Mouse (Mus musculus) lung, postnatal 4 days (tissue): Measurements from ENCODE around the gene Tbc1d7.

Experiments used
- DNase-seq, 2 experiments: peaks; one replicate each; pipeline ENCODE4 v3.0.0; 2021

The Tbc1d7 gene

DNA sequence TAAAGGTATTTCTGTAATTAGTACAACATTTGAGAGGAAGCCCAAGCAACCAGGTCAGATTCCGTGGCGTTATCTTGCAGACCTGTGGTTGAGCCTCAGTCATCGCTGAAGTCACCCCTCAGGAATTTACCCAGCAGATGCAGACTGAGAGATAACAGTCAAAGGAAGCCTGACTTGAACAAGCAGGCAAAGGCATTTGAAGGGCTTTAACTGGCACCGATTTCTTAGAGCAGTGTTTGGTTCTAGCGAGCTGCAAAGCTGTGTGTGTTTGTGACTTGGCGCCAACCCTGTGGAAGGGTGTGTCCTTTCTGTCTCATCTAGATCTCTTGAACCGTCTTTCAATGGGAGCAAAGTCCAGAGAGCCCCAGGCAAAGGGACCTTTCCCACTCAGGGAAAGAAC lies 22.0 kb upstream of the Tbc1d7 start:
- DNase-seq = peak; percentile 37 to 70

DNA sequence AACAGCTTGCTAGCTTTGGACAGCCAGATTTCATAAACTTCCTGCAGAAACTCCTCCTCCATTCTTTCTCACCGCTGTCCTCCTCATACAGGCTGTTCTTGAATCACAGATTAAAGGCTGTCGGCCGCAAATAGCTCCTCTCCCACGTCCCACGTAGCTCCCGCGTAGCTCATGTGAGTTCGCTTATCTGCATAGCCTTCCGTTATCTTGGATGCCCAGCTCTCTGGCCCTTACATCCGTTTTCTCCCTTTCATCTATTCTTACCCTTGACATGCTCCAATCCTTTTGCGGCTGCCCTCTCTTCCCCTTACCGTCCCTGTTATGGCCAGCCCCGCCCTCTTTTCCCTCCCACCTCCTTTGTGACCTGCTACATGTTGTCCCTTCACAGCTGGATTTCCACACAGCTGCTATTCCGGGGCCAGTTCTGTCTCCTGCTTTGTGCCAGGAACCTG lies 20.5 kb upstream of the Tbc1d7 start:
- peak; percentile 56 to 72 for DNase-seq

DNA sequence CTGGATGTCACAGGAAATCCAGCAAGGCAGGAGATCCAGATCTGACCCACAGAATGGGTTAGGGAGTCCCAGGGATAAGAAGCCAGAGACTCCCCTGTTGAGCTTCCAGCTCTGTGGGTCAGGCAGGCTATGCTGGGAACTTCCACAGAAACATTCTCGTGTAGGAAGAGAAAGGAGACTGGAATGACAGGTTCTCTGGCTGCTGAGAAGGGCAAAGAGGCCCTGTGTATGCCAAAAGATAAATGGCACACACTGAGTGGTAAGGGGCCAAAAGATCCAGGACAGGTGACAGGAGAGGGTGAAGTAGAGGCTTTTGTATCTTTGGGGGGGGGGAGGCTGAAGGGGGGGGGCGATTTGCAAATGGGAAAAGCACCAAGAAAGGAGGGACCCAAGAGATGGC lies 20.0 kb upstream of the Tbc1d7 start:
- DNase-seq = peak in 1 of 2 experiments; percentile 17

DNA sequence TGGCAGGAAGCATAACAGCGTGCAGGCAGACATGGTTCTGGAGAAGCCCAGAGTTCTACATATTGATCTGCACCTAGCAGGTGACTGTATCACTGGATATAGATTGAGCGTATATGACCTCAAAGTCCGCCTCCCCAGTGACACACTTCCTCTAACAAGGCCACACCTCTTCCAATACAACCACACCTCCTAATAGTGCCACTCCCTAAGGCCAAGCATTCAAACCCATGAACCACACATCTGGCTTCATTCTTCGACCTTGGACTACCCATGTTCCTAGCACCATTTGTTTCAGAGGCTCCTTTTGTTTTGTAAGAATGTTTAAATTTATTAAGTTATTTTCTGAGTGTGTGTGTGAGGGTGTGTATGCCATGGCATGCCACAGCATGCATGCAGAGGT lies 16.4 kb upstream of the Tbc1d7 start:
- peak in 1 of 2 experiments; percentile 5 for DNase-seq

DNA sequence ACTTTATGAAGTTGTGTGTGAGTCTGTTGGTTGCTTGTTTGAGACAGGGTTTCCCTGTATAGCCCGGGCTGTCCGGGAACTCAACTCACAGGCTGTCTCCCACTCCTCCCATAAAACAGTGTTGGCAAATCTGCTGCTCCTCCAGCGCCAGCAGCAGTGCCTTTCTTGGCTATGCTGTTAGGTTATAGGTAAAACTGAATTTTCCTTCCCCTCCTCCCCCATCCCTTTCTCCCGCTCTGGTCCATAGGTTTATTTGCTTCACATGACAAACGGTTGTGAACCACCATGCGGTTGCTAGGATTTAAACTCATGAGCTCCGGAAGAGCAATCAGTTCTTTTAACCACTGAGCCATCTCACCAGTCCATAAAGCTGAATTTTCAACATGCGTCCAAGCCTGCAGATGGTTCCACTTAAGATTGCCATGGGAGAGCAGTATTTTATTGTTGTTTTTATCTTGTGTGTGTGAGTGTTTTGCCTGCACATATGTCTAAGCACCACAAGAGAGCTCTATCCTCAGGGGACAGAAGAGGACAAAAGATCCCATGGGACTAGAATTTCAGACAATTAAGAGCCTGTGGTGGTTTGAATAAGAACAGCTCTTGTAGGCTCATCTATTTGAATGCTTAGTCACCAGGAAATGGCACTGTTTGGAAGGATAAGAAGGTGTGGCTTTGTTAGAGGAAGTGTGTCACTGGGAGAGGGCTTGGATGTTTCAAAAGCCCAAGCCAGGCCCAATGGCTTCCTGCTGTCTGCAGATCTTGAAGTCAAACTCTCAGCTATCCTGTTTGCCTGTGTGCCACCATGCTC lies 12.2 kb upstream of the Tbc1d7 start:
- no peak for DNase-seq

DNA sequence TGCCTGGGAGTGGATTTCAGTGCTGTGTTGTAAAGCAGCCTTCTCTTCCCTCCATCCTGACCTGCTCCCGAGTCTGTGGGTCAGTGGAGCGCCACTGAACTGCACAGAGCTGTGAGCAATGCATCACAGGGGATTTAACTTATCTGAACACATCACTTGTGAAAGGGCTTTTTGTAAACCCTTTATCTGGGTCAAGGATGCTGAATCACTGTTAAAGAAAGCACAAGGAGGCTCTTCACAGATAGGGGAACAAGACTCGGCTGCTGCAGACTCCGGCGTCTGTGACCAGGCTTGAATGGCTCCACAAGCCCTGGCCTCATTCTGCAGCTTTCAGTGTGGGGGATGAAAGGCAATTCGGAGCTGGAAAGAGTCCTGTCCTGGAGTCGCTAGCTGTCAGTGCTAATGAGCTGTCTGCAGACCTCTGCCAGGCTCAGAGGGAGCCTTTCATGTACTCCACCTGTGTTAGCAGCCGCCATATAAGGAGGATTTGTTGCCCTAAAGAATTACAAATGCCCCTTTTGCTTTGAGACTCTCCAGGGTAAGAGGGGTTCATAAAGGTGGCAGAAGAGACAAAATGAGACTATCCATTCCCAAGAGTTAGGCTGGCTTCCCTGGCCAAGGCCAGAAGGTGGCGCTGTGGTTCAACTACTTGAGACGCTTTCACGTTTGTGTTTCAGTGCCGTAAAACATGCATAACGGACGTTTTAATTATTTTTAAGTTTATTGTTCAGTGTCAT lies 11.3 kb upstream of the Tbc1d7 start:
- peak; percentile 78 to 87 for DNase-seq

DNA sequence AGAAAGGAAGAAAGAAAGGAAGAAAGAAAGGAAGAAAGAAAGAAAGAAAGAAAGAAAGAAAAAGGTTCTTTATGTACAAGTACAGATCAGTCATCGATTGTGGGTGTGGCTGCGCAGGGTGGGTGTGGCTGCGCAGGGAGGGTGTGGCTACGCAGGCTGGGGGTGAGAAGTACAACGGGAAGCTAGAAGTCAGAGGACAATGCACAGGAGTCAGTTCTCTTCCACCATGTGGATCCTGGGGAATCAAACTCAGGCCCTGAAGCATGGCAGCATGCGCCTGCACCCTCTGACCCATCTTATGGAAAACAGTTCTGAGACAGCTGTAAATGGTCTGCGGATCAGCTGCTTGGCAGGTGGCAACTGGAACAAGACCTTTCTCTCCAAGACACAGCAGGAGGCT lies 9.8 kb upstream of the Tbc1d7 start:
- DNase-seq = no peak

DNA sequence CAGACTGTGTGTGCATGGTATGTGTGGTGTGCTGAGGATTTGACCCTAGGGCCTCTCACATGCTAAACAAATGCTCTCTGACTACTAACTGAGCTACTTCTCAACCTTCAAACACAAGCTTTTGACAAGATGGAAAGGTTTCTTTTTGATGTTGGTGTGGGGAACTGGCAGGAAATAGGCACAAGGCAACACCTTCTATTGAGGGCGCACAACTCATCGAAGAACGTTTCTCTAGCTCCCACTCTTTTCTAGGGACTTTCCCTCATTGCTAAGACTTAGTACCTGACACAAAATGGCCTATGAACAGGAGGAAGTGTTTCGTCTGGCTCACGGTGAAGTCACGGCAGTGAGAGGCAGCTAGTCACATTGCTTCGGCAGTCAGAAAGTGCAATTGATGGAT lies 6.0 kb upstream of the Tbc1d7 start:
- DNase-seq = no peak

DNA sequence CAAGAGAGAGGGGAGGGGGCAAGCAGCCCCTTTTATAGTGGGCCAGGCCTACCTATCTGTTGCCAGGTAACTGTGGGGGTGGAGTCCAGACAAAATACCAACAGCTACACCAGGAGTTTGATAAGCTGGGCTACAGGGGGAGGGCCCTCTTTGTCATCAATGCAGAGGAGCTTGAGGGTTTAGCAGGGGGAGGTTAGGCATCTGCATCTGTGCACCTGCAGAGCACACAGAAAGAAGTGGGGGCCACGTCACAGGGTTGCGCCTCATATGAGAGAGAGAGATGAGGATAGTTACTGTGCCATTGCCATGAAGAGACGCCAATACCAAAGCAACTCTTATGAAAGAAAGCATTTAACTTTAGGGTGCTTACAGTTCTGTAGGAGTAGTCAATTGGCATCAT lies 5.4 kb upstream of the Tbc1d7 start:
- DNase-seq = no peak

DNA sequence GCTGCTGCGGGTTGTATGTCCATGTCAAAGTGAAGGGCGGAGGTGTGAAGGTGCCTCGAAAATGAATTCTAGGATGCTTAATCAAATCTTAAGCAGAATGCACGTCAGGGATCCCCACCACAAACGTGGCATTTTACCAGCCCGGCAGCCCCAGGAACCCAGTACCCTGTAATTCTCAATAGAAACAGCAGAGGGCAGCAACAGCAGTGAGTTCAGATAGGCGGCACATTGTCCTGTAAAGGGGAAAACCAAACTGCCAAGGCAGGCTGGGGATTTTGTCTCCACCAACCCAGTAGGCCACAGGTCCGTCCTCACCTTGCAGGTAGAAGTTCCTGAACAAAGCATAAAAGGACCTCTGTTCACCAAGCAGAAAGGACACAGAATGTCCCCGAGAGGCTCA lies 2.0 kb upstream of the Tbc1d7 start:
- DNase-seq = peak; percentile 64 to 87

DNA sequence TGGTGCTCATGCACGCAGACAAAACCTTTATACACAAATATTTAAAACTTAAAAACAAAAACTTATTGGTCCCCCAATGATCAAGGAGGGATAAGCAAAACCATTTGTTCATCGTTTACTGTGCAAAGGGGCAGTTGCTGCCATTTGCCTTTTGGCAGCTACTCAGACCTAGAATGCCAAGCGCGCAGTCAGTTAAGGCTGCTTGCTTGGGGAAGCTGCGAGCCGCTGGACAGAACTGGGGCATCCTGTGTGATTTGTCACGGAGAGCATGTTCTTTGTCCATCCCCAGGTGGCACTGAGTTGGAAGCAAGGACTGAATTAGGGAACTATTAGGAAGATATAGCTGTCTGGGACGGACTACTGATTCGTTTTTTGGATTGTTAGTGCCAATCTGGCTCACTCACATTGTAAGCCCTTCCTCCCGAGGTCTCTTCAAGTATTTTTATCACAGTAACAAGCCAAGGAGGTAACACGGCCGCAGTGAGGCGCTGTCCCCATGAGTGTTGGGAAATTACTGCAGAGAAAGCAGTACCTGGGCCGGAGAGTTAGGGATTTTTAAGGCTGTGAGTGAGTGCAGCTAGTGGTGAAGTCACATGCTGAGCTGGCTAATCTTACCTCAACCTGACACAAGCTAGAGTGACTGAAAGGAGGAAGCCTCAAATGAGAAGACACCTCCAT lies 874 bp upstream of the Tbc1d7 start:
- DNase-seq = peak; percentile 43 to 45

DNA sequence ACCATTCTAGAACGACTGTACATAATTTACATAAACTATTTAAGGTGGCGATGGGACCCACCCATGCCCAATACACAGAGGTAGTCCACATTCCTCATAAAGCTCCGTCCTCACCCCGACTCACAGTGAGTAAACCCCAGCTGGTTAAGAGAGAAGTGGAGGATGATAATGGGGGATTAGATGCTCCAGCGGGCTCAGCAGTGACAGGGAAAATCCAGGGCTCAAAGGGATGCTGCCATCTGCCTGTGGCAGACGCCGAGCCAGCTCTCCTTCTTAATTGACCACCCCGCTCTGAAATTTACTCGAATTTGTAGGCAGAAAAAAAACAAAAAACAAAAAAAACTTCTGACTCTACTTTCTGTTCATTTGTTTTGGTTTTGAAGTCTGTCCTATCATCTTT lies 3.6 kb downstream of the Tbc1d7 start:
- DNase-seq = no peak

DNA sequence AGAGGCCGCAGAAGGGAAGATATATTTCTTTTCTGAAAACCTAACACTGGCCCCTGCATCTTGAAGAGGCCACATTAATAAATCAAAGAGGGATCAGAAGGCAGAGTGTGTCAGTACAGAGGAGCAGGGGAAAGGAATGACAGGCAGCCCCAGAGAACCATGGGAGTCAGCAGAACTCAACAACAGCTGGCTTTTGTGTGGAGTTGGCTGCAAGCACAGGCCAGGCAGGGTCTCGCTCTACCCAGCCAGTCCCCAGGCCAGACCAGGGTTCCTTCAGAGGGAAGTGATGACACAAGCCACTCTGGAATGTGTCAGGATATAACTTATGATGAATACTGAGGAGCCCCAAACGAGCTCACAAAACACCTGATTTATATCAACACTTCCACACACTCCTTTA lies 11.9 kb downstream of the Tbc1d7 start:
- DNase-seq = peak in 1 of 2 experiments; percentile 69

DNA sequence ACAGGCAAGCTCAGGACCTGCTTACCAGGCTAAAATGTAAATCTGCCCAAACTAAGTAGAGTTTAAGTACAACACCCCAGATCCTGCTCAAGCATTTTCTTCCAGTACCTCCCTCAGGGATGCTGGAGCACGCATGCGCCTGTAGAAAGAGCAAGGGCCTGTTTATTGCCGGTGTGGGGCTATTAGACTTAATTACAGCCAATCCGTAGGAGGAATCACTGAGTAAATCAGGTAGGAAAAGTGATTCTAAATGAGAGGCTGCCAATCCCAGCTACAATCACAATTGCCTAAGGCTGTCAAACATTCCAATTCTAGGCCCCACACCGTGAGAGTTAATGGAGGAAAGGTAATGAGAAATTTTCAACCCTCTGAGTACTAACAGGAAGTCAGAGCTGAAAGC lies 13.0 kb downstream of the Tbc1d7 start:
- no peak for DNase-seq

DNA sequence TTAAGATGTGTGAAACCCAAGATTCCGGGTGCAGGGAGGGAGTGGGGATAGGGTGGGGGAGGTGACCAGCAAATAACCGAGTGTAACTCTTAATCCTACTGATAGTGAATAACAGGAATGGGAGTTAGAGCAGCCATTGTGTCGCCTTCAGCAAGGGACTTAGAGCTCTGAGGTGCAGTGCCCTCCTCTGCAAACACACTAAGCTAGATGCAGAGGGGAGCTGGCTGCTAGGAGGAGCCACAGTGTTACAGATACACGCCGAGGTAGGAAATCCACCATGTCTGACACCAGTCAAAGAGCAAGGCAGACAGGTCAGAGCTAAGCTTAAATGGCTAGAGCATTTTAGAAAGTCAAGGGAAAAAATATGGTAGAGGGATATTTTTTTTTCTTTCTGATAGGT lies 13.9 kb downstream of the Tbc1d7 start:
- no peak for DNase-seq

DNA sequence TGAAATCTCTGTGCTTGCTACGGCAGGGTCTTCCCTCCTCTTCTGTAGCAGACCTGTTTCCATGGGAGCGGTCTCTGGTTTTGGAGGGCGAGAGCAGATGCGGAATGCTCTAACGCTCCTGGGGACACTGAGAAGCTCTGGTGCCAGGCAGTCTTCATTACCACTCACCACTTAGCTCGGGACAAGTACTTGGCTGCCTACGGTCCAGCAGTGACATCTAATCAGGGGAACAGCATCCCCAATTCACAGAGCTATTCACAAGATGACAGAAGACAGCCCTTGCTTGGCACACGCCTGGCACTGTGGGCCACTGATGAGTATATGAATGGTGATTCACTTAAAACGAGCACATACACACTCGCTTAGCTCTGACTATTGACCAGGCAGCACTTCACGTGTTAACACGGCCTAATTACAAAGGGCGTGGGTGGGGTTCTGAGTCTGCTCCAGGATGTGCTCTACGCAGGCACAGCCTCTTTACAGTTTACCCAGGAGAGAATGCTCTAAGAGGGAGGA lies 19.2 kb downstream of the Tbc1d7 start:
- no peak for DNase-seq

DNA sequence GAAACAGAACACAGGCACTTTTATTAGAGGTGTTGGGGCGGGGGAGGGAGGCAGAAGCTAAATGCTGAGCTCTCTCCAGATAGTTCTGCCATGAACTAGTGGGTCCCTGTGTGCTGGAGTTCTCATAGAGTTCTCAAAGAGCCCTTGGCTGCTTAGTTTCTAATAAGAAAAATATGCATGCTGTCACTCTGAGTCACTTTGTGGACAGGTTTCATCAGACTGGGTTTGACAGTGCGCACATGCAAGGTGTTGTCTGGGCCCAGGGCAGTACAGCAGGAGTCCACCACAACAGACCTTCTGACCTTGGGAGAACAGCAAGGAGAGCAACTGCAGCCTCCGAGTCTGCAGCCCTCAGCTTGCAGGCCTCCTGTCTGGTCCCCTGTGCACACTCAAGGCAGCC lies 21.6 kb downstream of the Tbc1d7 start:
- no peak for DNase-seq

DNA sequence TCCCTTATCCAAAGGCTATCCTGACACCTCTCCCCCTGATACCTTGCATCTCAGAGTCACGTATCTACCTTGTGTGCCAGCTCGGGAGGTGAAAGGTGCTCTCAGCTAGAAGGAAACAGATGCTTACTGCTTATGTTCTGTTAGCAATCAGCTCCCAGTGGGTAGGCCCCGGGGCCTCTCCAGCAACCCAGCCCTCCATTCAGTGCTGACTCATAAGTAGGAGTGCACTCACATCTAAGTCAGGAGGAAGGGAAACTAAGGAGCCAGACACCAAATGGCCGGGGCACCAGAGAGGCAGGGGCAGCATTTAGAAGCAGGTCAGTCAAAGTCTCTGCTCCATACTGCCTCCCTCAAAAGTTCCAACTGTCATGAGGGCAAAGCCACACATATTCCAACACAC lies 22.6 kb downstream of the Tbc1d7 start:
- DNase-seq = no peak

DNA sequence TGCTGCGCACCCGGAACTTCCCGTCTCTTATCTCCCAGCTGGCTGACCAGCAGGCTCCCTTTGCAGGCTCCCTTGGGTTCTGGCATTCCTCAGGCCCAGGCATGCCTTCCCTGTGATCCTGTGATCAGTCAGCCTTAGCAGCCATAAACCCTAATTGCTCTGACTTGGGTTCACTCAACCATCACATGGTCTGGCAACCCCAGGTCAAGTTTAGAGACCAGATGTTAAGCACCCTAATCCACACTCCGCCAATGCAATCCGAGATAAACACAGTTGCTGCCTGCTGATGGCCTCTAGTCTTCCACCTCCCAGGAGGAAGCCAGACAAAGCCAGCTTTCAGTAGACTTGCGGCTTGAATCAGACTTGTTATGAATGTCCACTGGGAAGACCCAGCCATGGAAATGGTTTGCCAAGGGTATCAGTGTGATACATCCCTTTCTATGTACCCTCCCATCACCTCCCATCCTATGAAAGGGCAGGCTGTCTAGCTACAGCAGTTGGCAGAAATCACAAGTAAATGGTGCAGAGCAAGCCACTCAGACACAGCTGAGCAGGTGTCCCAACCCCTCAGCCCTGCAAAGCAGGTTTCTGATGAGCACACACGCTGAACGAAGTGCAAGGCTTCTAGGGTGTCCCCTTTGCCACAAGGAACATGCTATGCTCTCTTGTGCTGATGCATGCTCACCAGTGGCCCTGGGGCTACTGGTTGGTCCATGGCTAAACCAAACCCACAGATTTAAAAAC lies 24.6 kb downstream of the Tbc1d7 start:
- DNase-seq = no peak

DNA sequence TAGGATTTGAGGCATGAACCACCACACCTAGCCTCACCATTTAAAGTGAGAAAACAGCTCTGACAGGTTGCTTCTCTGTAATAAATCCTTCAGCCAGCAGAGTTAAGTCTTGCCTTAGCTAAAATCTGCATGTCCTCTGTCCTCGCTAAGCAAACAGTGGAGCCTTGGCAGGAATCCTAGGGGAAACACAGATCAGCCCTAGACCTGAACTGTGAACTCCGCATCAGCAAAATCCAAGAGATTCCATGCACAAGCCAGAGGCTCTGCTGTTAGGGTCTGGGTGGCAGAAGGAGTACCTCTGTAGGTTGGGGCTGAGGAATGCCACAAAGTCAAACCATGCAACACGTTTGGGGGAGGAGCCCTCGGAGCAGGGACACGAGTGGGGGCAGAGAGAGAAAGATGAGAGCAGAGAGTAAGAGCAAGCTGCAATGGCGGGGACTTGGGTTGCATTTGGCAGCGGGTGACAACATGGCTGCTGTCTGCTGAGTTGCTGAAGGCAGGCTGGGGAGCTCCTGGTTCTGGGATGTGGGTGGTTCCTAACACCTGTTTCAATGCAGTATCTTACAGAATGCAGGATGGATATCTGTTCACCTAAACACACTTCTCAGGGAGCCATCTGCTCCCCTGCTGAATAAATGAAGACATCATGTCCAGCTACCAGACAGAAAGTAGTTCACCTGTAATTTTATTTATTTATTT lies 26.4 kb downstream of the Tbc1d7 start:
- DNase-seq = no peak

DNA sequence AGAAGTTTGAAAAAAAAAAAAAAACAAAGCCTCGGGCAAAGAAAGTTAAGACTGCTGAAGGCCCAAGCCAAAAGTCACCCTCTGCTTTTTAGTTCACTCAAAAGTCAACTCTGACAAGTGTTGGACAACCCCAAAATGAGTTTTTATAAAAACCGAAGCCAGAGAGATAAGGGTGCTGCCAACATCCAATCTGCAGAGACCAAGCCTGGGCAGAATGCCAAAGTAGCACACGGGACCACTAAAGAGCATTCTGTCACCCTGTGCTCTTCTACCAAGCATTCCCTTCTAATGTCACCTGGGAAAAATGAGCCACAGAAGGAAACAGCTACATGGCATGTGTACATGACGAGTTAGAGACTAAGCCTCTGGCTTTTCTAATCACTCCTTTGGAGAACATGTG lies 36.8 kb downstream of the Tbc1d7 start:
- peak in 1 of 2 experiments; percentile 15 for DNase-seq

DNA sequence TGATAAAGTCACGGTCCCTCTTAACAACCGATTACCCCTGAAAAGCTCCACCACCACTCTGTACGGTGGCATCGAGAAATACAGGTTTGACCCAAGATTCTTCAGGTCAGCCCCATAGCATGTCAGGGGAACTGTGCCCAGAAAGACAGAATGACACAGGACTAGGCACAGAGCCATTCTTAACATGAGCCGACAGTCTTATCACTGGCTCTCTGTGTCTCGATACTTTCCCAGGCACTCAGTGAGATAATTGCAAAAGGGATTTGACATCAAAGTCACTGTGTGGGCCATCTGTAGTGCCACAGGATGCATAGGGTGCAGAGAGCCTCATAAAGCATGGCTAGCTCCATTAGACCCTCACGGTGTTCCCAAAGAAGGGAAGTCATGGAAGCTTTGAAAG lies 37.9 kb downstream of the Tbc1d7 start:
- no peak for DNase-seq
